Mouse (Mus musculus) CD4-positive helper T cell, adult 2 months (primary cell): ENCODE data around the gene Ifna2.

Experiments
- DNase-seq: peaks from one replicate; pipeline ENCODE4 v3.0.0-alpha.2; 2012; ENCODE audit warnings: low read depth, missing footprints, low spot score

Ifna2 gene

DNA sequence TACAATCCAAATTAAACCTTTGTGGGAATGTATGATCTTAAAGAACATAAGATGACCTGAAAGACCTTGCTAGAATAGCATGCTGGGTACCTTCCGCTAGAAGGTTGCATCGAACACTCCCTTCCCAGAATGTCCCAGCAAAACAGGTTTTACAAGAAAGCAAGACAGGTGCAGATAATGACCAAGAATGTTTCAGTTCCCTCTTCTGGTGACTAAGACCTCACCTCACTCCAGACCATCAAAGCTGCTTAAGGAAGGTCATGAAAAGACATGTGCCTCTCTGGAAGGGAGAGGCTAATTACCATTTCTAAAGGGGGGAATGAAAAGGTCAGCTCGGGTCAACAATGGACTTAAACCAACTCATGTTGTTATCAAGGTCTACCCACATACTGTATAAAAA lies 30.1 kb downstream of the Ifna2 start:
- DNase-seq: no peak

GRCm38 (mm10) chr4:88644359-88644758 lies 39.4 kb downstream of the Ifna2 start, which contains the start of gene Ifna13:
Gene Ifna13 (minus strand): TSS chr4:88644459.
- DNase-seq: no peak

DNA sequence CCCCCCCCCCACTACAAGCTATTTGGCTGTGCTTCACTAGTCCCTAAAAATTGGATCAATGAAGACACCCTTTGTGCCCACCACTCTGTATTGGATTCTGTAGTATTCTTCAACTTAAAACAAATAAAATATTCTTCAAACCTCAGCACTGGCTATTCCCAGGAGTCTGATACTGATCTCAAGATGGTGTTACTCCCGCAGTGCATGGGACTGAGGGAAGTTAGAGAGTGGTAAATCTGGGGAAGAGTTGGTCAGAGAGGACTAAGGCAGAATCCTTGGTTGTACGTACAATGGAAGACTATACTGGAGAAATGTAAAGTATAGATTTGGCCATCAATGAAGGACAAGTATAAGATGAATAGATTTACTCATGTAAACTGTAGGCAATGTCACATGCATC lies 41.2 kb downstream of the Ifna2 start:
- peak; percentile 1 for DNase-seq

- DNase-seq: peak; percentile 92
Measured at GRCm38 (mm10) chr4:88641077-88641831, 42.5 kb downstream of the Ifna2 start.

- DNase-seq: no peak
Measured at GRCm38 (mm10) chr4:88640704-88641076, 43.0 kb downstream of the Ifna2 start.

GRCm38 (mm10) chr4:88634311-88634710 lies 49.4 kb downstream of the Ifna2 start, which contains the start of gene C87499:
Gene C87499 (minus strand): TSS chr4:88634411.
- no peak for DNase-seq
